Mouse (Mus musculus): ENCODE measurements around the gene Ghdc.

The Ghdc gene

GRCm38 (mm10) chr11:100782568-100782967 is 11.8 kb upstream of the Ghdc start:
- DNase-seq (ENCODE audit: low read depth, low spot score) = no peak

GRCm38 (mm10) chr11:100781763-100782475 is 11.2 kb upstream of the Ghdc start:
- DNase-seq (ENCODE audit: low read depth, low spot score) = no peak

GRCm38 (mm10) chr11:100780247-100780646 is 9.5 kb upstream of the Ghdc start:
- DNase-seq (ENCODE audit: low read depth, low spot score) = no peak

GRCm38 (mm10) chr11:100778069-100778468 is 7.3 kb upstream of the Ghdc start:
- DNase-seq (ENCODE audit: low read depth, low spot score) = no peak

- no peak for DNase-seq (ENCODE audit: low read depth, low spot score)
Observed at GRCm38 (mm10) chr11:100775921-100776320, 5.2 kb upstream of the Ghdc start.

- no peak for DNase-seq (ENCODE audit: low read depth, low spot score)
Observed at GRCm38 (mm10) chr11:100774261-100774660, 3.5 kb upstream of the Ghdc start.

- DNase-seq (ENCODE audit: low read depth, low spot score) = no peak
Observed at GRCm38 (mm10) chr11:100769980-100770379, 777 bp downstream of the Ghdc start.

- DNase-seq (ENCODE audit: low read depth, low spot score) = no peak
Observed at GRCm38 (mm10) chr11:100767871-100768270, 2.9 kb downstream of the Ghdc start.

- no peak for DNase-seq (ENCODE audit: low read depth, low spot score)
Observed at GRCm38 (mm10) chr11:100766726-100767125, 4.0 kb downstream of the Ghdc start.

GRCm38 (mm10) chr11:100762831-100763230 is 7.9 kb downstream of the Ghdc start, which contains the start of gene Hcrt:
Gene Hcrt, minus strand, starts transcription at chr11:100762931.
- DNase-seq (ENCODE audit: low read depth, low spot score) = no peak

GRCm38 (mm10) chr11:100761547-100762045 is 9.2 kb downstream of the Ghdc start:
- peak; percentile 88 for DNase-seq (ENCODE audit: low read depth, low spot score)

- DNase-seq (ENCODE audit: low read depth, low spot score) = peak; percentile 93
Observed at GRCm38 (mm10) chr11:100759611-100760233, 11.0 kb downstream of the Ghdc start, which contains the start of gene Kcnh4. Gene Kcnh4, minus strand, starts transcription at chr11:100759942.

- peak; percentile 64 for DNase-seq (ENCODE audit: low read depth, low spot score)
Observed at GRCm38 (mm10) chr11:100758707-100759610, 11.8 kb downstream of the Ghdc start.

- peak; percentile 36 for DNase-seq (ENCODE audit: low read depth, low spot score)
Observed at GRCm38 (mm10) chr11:100757566-100757965, 13.2 kb downstream of the Ghdc start.

- DNase-seq (ENCODE audit: low read depth, low spot score) = no peak
Observed at GRCm38 (mm10) chr11:100756476-100756875, 14.3 kb downstream of the Ghdc start.

GRCm38 (mm10) chr11:100754693-100755057 is 16.1 kb downstream of the Ghdc start:
- no peak for DNase-seq (ENCODE audit: low read depth, low spot score)

- no peak for DNase-seq (ENCODE audit: low read depth, low spot score)
Observed at GRCm38 (mm10) chr11:100754021-100754692, 16.6 kb downstream of the Ghdc start.

GRCm38 (mm10) chr11:100752294-100752693 is 18.5 kb downstream of the Ghdc start:
- no peak for DNase-seq (ENCODE audit: low read depth, low spot score)

- DNase-seq (ENCODE audit: low read depth, low spot score) = no peak
Observed at GRCm38 (mm10) chr11:100750127-100750526, 20.6 kb downstream of the Ghdc start.

- DNase-seq (ENCODE audit: low read depth, low spot score) = no peak
Observed at GRCm38 (mm10) chr11:100749469-100749868, 21.3 kb downstream of the Ghdc start.

GRCm38 (mm10) chr11:100748620-100749019 is 22.1 kb downstream of the Ghdc start:
- no peak for DNase-seq (ENCODE audit: low read depth, low spot score)

Data from CD4-positive, CD25-positive, alpha-beta regulatory T cell, adult 2 months (primary cell).